Mouse (Mus musculus) liver, embryonic 11.5 days (tissue): ENCODE results near the gene Ufd1. TPM values are rescaled to one million over a fixed set of nuclear protein-coding genes. Genes with fewer than 3 reads are reported as not detected.

Source experiments
- polyA plus RNA-seq: library from polyadenylated mRNA; unstranded; fragments of >200 nt; fragmentation: Nextera tagmentation; extraction: Ambion mirVana; gene quantifications from 2 replicates; pipeline ENCODE4 v1.2.1, GENCODE M21; 2014

Gene Ufd1
- polyA plus RNA-seq, 1 experiment from 2014 or later: 71.1 TPM

Other genes with a start within 250 kb of the Ufd1 start
- gene Tbx1, start 221.1 kb upstream of the Ufd1 start, polyA plus RNA-seq: 0.17 and 0.43 TPM in 2 replicates
- gene Gp1bb, start 189.4 kb upstream of the Ufd1 start, polyA plus RNA-seq: 42.4 and 46.3 TPM in 2 replicates
- gene Gm49601, start 185.4 kb upstream of the Ufd1 start, polyA plus RNA-seq: not detected in 2 replicates
- 6.0 and 6.2 TPM in 2 replicates for gene Sept5, start 181.8 kb upstream of the Ufd1 start, polyA plus RNA-seq
- 18.5 and 18.8 TPM in 2 replicates for gene Cldn5, start 34.9 kb upstream of the Ufd1 start, polyA plus RNA-seq
- 66.7 and 76.8 TPM in 2 replicates for gene Cdc45, start 208 bp downstream of the Ufd1 start, polyA plus RNA-seq
- gene 2510002D24Rik, start 24.8 kb downstream of the Ufd1 start, polyA plus RNA-seq: 41.9 and 51.5 TPM in 2 replicates
- 0.11 TPM in 1 of 2 replicates, not detected in the other for gene Gm28539, start 24.8 kb downstream of the Ufd1 start, polyA plus RNA-seq
- gene Mrpl40, start 65.1 kb downstream of the Ufd1 start, polyA plus RNA-seq: 134 and 136 TPM in 2 replicates
- gene Hira, start 65.3 kb downstream of the Ufd1 start, polyA plus RNA-seq: 9.4 and 13.1 TPM in 2 replicates